Mouse (Mus musculus): ENCODE results near the gene Hist1h2bk. TPM values are rescaled to one million over a fixed set of nuclear protein-coding genes. Genes with fewer than 3 reads are reported as not detected.

Gene Hist1h2bk
- total and polyA plus RNA-seq, 3 experiments = 7.3 to 10.0 TPM; not detected in 1

DNA sequence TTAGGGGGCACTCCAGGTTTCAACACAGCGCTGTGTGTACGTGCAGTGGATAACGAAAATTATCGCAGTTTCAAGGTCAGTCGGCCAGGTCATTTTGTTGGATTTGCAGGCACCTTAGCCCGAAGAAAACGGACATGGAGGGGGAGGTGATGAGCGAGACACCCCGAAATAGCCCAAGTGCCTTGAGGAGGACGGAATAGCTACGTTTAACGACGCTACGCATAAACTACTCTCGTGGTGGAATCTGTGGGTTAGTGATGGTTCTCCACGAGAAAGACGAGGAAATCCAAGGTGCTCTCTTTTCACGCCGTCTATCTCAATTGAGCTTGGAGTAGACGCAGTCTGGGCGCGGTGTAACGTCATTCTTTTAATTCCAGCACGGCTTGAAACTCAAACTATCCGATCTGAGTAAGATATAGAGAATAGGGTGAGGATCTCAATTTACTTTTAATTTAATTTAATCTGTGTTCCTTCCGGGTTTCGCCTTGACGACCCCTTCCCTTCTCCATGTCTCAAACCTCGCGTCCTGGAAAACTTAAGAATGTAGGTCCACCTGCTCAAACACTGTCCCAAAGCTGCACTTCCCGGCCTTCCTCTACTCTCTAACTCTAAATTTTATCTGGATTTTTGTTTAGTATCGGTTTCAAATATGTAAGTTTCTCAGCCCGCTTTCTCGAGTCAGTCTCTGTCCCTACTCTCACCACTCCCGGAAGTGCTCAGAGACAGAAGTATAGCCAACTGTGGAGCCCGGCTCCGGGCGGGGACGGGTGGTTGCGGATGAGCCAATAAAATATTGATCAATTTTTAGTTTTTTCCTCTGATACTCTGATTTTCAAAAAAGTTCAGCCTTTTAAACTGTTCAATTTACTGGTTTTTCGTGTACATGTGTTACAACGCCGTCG lies 15.5 kb upstream of the Hist1h2bk start:
- Histone ChIP-seq H3K36me3 (ENCODE audit: control insufficient read depth, insufficient read depth, low read length) (no peaks in the 10 kb centered on the region; the same call in 1 of the 2 replicates), H3K27ac (no peak overlapping the region; the same call in 1 of the 2 replicates), H3K4me3 (peak overlapping the region; percentile 58), H3K79me2 (replicated peaks; ENCODE audit: control insufficient read depth, insufficient read depth, low read length) (no peaks in the 10 kb centered on the region), H3K9ac (ENCODE audit: low read depth, low read length) (peak overlapping the region; percentile 51), H3K27me3 (ENCODE audit: control insufficient read depth, insufficient read depth, low read length) (peaks cover under 1% of the 10 kb centered on the region; the same call in 1 of the 2 replicates), H3K4me1 (ENCODE audit: control insufficient read depth, insufficient read depth, low read length) (no peaks in the 10 kb centered on the region; the same call in 1 of the 2 replicates)
- intact Hi-C loops (cut with DNase I) = loop anchor here (2.0 to 10.0 kb wide), 6 partner anchors 45 to 1417 kb away; no protein-coding TSS in a partner anchor
- peak; percentile 46 to 48 for DNase-seq
- WGBS = 3% methylated on average over 44 of the region's 44 CpGs
- no peak for TF ChIP-seq EP300 (IDR thresholded peaks at IDR 0.05; ENCODE audit: insufficient read depth, low read depth, low read length)
- TF ChIP-seq CTCF (IDR thresholded peaks at IDR 0.05) = no peak
- TF ChIP-seq POLR2A (IDR thresholded peaks at IDR 0.05; ENCODE audit: insufficient read depth, low read depth, low read length) = no peak

DNA sequence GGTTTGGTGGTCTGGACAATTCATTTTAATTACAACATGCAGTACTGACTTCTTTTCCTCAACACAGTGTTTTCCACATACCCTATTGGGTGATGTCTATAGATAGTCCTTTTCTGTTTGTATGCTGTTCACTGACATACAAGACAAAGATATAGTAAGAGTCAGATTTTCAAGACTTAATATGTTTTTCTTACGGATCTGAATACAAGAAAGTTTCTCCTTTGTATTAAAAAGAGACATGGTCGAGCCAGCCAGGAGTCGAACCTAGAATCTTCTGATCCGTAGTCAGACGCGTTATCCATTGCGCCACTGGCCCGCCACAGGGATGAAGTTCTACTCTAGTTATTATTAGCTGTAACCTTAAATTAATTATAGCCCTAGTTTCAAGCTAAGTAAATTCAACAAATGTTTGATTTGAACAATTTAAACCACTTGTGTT lies 14.8 kb upstream of the Hist1h2bk start:
- no peaks in the 10 kb centered on the region for H3K79me2 ChIP-seq (replicated peaks; ENCODE audit: control insufficient read depth, insufficient read depth, low read length)
- H3K9ac ChIP-seq (ENCODE audit: low read depth, low read length) = peak overlapping the region; percentile 66; the same call in 1 of the 2 replicates
- H3K27me3 ChIP-seq (ENCODE audit: control insufficient read depth, insufficient read depth, low read length) = no peaks in the 10 kb centered on the region
- intact Hi-C loops (cut with DNase I) = loop anchor here (2.0 to 10.0 kb wide), 6 partner anchors 46 to 1416 kb away; no protein-coding TSS in a partner anchor
- peak; percentile 80 to 85 for DNase-seq
- no peak overlapping the region; the same call in 1 of the 2 replicates for H3K27ac ChIP-seq
- peak overlapping the region; percentile 58 for H3K4me3 ChIP-seq
- 3% methylated on average over 8 of the region's 8 CpGs for WGBS
- H3K4me1 ChIP-seq (ENCODE audit: control insufficient read depth, insufficient read depth, low read length) = no peaks in the 10 kb centered on the region; the same call in 1 of the 2 replicates
- TF ChIP-seq POLR2A (IDR thresholded peaks at IDR 0.05; ENCODE audit: insufficient read depth, low read depth, low read length) (no peak), EP300 (IDR thresholded peaks at IDR 0.05; ENCODE audit: insufficient read depth, low read depth, low read length) (0 out of 2 replicates have a peak, but pooled peaks have one; percentile 51)
- H3K36me3 ChIP-seq (ENCODE audit: control insufficient read depth, insufficient read depth, low read length) = no peaks in the 10 kb centered on the region

DNA sequence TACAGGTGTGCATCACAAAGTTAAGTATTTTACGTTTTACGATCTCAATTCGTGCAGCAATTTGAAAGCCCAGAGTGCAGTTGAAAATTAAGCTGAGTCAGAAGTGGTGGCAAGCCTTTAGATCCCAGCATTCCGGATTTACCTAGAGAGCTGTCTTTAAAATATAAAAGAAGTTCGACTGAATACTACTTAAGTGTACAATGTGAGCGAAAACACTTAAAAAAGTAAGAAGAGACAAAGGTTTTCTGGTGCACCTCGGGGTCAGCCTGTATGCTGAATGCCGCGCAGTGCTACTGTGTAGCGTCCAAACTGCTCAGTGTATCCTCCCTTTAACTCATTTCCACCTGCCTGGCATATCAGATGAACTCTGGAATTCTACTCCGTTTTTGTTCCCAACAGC lies 14.1 kb upstream of the Hist1h2bk start:
- intact Hi-C loops (cut with DNase I) = loop anchor here (2.0 to 10.0 kb wide), 6 partner anchors 47 to 1416 kb away; no protein-coding TSS in a partner anchor
- Histone ChIP-seq H3K4me3 (peak overlapping the region; percentile 58), H3K79me2 (replicated peaks; ENCODE audit: control insufficient read depth, insufficient read depth, low read length) (no peaks in the 10 kb centered on the region), H3K9ac (ENCODE audit: low read depth, low read length) (peak overlapping the region; percentile 66), H3K36me3 (ENCODE audit: control insufficient read depth, insufficient read depth, low read length) (no peaks in the 10 kb centered on the region), H3K4me1 (ENCODE audit: control insufficient read depth, insufficient read depth, low read length) (no peaks in the 10 kb centered on the region; the same call in 1 of the 2 replicates), H3K27ac (peak overlapping the region; percentile 49), H3K27me3 (ENCODE audit: control insufficient read depth, insufficient read depth, low read length) (no peaks in the 10 kb centered on the region)
- WGBS = 2% methylated on average over 11 of the region's 11 CpGs
- no peak for DNase-seq
- no peak for TF ChIP-seq POLR2A (IDR thresholded peaks at IDR 0.05; ENCODE audit: insufficient read depth, low read depth, low read length)
- no peak for TF ChIP-seq CTCF (IDR thresholded peaks at IDR 0.05)
- no peak for TF ChIP-seq EP300 (IDR thresholded peaks at IDR 0.05; ENCODE audit: insufficient read depth, low read depth, low read length)

DNA sequence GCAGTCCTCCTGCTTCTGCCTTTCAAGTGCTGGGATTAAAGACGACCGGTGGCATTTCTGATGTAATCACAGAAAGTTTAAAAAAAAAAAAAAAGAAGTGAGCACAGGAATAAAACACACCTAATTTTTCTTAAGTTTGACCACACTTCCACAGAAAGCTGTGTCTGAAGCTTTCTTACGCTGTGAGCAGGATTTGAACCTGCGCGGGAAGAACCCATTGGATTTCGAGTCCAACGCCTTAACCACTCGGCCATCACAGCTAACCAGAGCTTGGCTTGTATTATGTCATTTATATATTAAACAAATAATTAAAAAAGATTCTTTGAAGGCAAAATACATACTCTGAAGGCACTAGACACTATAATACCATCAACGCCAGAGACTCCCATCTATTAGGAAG lies 13.4 kb upstream of the Hist1h2bk start:
- no peaks in the 10 kb centered on the region for H3K36me3 ChIP-seq (ENCODE audit: control insufficient read depth, insufficient read depth, low read length)
- no peaks in the 10 kb centered on the region; the same call in 1 of the 2 replicates for H3K4me1 ChIP-seq (ENCODE audit: control insufficient read depth, insufficient read depth, low read length)
- H3K9ac ChIP-seq (ENCODE audit: low read depth, low read length) = peak overlapping the region; percentile 66; the same call in 1 of the 2 replicates
- intact Hi-C loops (cut with DNase I) = loop anchor here (5.0 to 10.0 kb wide), 4 partner anchors 167 to 1415 kb away; no protein-coding TSS in a partner anchor
- whole genome bisulfite sequencing = 2% methylated on average over 9 of the region's 9 CpGs
- no peaks in the 10 kb centered on the region for H3K79me2 ChIP-seq (replicated peaks; ENCODE audit: control insufficient read depth, insufficient read depth, low read length)
- no peaks in the 10 kb centered on the region for H3K27me3 ChIP-seq (ENCODE audit: control insufficient read depth, insufficient read depth, low read length)
- H3K27ac ChIP-seq = no peak overlapping the region; the same call in 1 of the 2 replicates
- TF ChIP-seq EP300 (IDR thresholded peaks at IDR 0.05; ENCODE audit: insufficient read depth, low read depth, low read length) = 0 out of 2 replicates have a peak, but pooled peaks have one; percentile 63
- no peak for TF ChIP-seq POLR2A (IDR thresholded peaks at IDR 0.05; ENCODE audit: insufficient read depth, low read depth, low read length)
- peak; percentile 86 to 90 for DNase-seq
- peak overlapping the region; percentile 58 for H3K4me3 ChIP-seq

DNA sequence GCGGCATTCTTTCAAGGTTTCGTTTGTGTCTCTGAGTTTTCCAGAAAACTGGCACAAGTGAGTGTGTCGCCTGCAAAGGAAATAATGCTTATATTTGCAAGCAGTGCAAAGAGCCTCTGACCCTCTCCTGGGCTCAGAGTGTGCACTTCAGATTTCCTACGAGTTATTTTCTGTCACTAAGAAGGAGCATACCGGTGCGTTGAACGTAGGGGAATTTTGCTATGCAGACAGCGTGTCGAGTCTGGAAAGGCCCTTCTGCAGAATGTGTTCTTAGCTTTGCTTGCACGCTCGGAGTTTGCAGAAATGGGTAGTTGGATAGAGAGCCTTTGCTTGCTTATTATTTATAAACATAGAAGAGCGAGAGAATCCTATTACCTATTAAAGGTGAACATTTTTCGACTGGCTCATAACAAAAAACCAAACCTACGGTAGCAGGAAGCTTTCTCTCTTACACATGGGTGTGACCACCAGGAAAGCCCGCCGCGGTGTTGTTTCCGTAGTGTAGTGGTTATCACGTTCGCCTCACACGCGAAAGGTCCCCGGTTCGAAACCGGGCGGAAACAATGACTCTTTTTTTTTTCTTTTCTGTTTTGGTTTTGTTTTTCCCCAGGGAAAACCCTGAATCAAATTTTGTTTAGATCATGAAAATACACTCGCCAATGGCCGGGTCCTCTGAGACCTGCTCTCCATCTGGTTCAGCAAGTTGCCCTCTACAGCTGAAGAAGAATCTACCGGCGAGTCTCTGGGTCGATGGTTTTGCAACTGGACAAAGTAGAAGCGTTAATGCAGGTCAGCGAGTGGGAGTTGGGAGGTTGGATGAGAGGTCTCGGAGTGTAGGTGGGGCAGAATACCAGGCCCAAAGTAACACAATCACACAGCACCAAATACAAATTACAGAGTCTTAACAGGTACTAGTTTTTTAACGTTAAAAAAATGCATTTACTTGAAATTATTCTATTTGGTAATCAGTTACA lies 9.3 kb upstream of the Hist1h2bk start:
- Histone ChIP-seq H3K9ac (ENCODE audit: low read depth, low read length) (peak overlapping the region; percentile 66), H3K4me3 (peak overlapping the region; percentile 56), H3K36me3 (ENCODE audit: control insufficient read depth, insufficient read depth, low read length) (no peaks in the 10 kb centered on the region), H3K79me2 (replicated peaks; ENCODE audit: control insufficient read depth, insufficient read depth, low read length) (no peaks in the 10 kb centered on the region), H3K27me3 (ENCODE audit: control insufficient read depth, insufficient read depth, low read length) (no peaks in the 10 kb centered on the region), H3K27ac (peak overlapping the region; percentile 30), H3K4me1 (ENCODE audit: control insufficient read depth, insufficient read depth, low read length) (no peaks in the 10 kb centered on the region)
- TF ChIP-seq EP300 (IDR thresholded peaks at IDR 0.05; ENCODE audit: insufficient read depth, low read depth, low read length) (peak; percentile 86; the same call in 1 of the 2 replicates), CTCF (IDR thresholded peaks at IDR 0.05) (0 out of 2 replicates have a peak, but pooled peaks have one; percentile 5), POLR2A (IDR thresholded peaks at IDR 0.05; ENCODE audit: insufficient read depth, low read depth, low read length) (no peak)
- DNase-seq = peak; percentile 82 to 91
- 4% methylated on average over 35 of the region's 35 CpGs for WGBS
- intact Hi-C loops (cut with DNase I) = loop anchor here (5.0 to 10.0 kb wide), 6 partner anchors 109 to 1501 kb away; no protein-coding TSS in a partner anchor

Measured in heart, adult 2 months (tissue).